In genomic region chr9:104161117-104161516, GRCm38 (mm10) we compare ENCODE assay signal across 29 mouse cellular contexts. TPM values are rescaled to one million over a fixed set of nuclear protein-coding genes. Genes with fewer than 3 reads are reported as not detected.
A peak's percentile ranks its signal among the peaks of the same experiment; 100 is the strongest.
DNase-seq lines count a peak whose midpoint lies in the region; ATAC-seq lines count a peak whose summit lies in the region.
"Had no signal": no experiment of that assay in that cellular context is flagged by ENCODE, and none has a peak within 500 bp of the region (broad histone marks: within the 10 kb centered on the region; RNA-seq: fewer than 3 reads in every experiment).

No protein-coding gene starts in this region.

- 0 out of 2 replicates have a peak, but pooled peaks have one; percentile 61 for ATAC-seq in liver, embryonic 11.5 days (replicated peaks; ENCODE audit: low FRiP score)
- ATAC-seq in liver, embryonic 13.5 days (ENCODE audit: low read depth): peak; percentile 84
- ATAC-seq: activated CD4-positive, CD25-positive, alpha-beta regulatory T cell, adult 4 months; midbrain, embryonic 16.5 days had no signal

- H3K4me1 ChIP-seq in liver, embryonic 11.5 days (replicated peaks; ENCODE audit: control insufficient read depth, insufficient read depth, low read length): no peaks in the 10 kb centered on the region
- H3K4me1 ChIP-seq in liver, embryonic 13.5 days (replicated peaks): no peaks in the 10 kb centered on the region
- H3K4me1 ChIP-seq: embryonic facial prominence, embryonic 10.5 days; embryonic facial prominence, embryonic 15.5 days; forebrain, embryonic 12.5 days; heart, embryonic 10.5 days; heart, embryonic 15.5 days; hindbrain, embryonic 13.5 days; limb, embryonic 12.5 days had no signal

- peaks cover 38% of the 10 kb centered on the region for H3K36me3 ChIP-seq in liver, embryonic 11.5 days (ENCODE audit: control insufficient read depth, insufficient read depth, low read length)
- H3K36me3 ChIP-seq in liver, embryonic 13.5 days: peaks cover 89% of the 10 kb centered on the region

- H3K9ac ChIP-seq in liver, embryonic 11.5 days (ENCODE audit: low read depth, low read length): no peak overlapping the region
- no peak overlapping the region for H3K9ac ChIP-seq in liver, embryonic 13.5 days
- H3K9ac ChIP-seq: embryonic facial prominence, embryonic 15.5 days; forebrain, embryonic 12.5 days; heart, embryonic 15.5 days; hindbrain, embryonic 13.5 days; limb, embryonic 12.5 days had no signal

- no peak overlapping the region for H3K27ac ChIP-seq in liver, embryonic 11.5 days (ENCODE audit: low read depth, low read length)
- H3K27ac ChIP-seq in liver, embryonic 13.5 days: 0 out of 2 replicates have a peak overlapping the region, but pooled peaks have one; percentile 47
- H3K27ac ChIP-seq: embryonic facial prominence, embryonic 10.5 days; embryonic facial prominence, embryonic 15.5 days; forebrain, embryonic 12.5 days; heart, embryonic 10.5 days; heart, embryonic 15.5 days; hindbrain, embryonic 13.5 days; layer of hippocampus, adult 2 months; left cerebral cortex, adult 2 months; limb, embryonic 12.5 days had no signal

- H3K27me3 ChIP-seq in liver, embryonic 11.5 days (replicated peaks; ENCODE audit: control insufficient read depth, insufficient read depth, low read length): no peaks in the 10 kb centered on the region
- no peaks in the 10 kb centered on the region for H3K27me3 ChIP-seq in liver, embryonic 13.5 days
- H3K27me3 ChIP-seq: CH12.LX; embryonic facial prominence, embryonic 15.5 days; forebrain, embryonic 12.5 days; heart, embryonic 15.5 days; hindbrain, embryonic 13.5 days; limb, embryonic 12.5 days had no signal

- no peaks in the 10 kb centered on the region for H3K9me3 ChIP-seq in liver, embryonic 11.5 days (ENCODE audit: control insufficient read depth, low read length)
- no peaks in the 10 kb centered on the region for H3K9me3 ChIP-seq in liver, embryonic 13.5 days (replicated peaks)
- H3K9me3 ChIP-seq: embryonic facial prominence, embryonic 10.5 days; embryonic facial prominence, embryonic 15.5 days; forebrain, embryonic 12.5 days; heart, embryonic 10.5 days; heart, embryonic 15.5 days; hindbrain, embryonic 13.5 days; limb, embryonic 12.5 days had no signal

- DNase-seq in kidney, adult 9 months: peak; percentile 17
- no peak for DNase-seq in kidney, adult 11 months
- DNase-seq in liver, embryonic 11.5 days (ENCODE audit: low spot score): no peak
- no peak for DNase-seq in liver, embryonic 13.5 days
- DNase-seq in yolk sac, embryonic 10.5 days (ENCODE audit: low spot score): peak; percentile 85
- no peak for DNase-seq in right cerebral cortex, adult 2 months (ENCODE audit: low spot score in 2 of 2)
- DNase-seq: adrenal gland, adult 2 months; adrenal gland, postnatal 36 days; cerebellum, adult 18-20 months; cerebellum, postnatal 25 days; gastrocnemius, postnatal 10 days; heart, postnatal 4 days; kidney, adult 8-10 months; lung, adult 2 months; lung, postnatal 10 days; thymus, postnatal 4 days had no signal

- no peak overlapping the region for H3K4me2 ChIP-seq in liver, embryonic 11.5 days
- H3K4me2 ChIP-seq in liver, embryonic 13.5 days: no peak overlapping the region
- H3K4me2 ChIP-seq: embryonic facial prominence, embryonic 15.5 days; forebrain, embryonic 12.5 days; heart, embryonic 15.5 days; hindbrain, embryonic 13.5 days; limb, embryonic 12.5 days; midbrain, embryonic 11.5 days had no signal

- H3K4me3 ChIP-seq in liver, embryonic 11.5 days (ENCODE audit: low read depth, low read length): no peak overlapping the region
- H3K4me3 ChIP-seq in liver, embryonic 13.5 days (replicated peaks): no peak overlapping the region
- H3K4me3 ChIP-seq: embryonic facial prominence, embryonic 10.5 days; embryonic facial prominence, embryonic 15.5 days; forebrain, embryonic 12.5 days; heart, embryonic 10.5 days; heart, embryonic 15.5 days; hindbrain, embryonic 13.5 days; layer of hippocampus, adult 2 months; left cerebral cortex, adult 2 months; limb, embryonic 12.5 days had no signal

- 74% methylated on average over 7 of the region's 7 CpGs for WGBS in liver, embryonic 11.5 days
- WGBS in liver, embryonic 13.5 days (ENCODE audit: insufficient replicate concordance): 64% methylated on average over 7 of the region's 7 CpGs

RNA-seq across cellular contexts. Expression of gene Ackr4, which starts 34.4 kb away (rescaled TPM):
- 0.80 and 0.94 TPM in 2 replicates for polyA plus RNA-seq in liver, embryonic 11.5 days (2014; fragmentation: Nextera tagmentation; extraction: Ambion mirVana)
- 0.44 TPM in 2 replicates for polyA plus RNA-seq in liver, embryonic 13.5 days (2015; fragmentation: Nextera tagmentation; extraction: Ambion mirVana)

Comparison
In these comparisons a context has a peak if more than half of its experiments do, and no peak if none do; other contexts are left out.
1. DNase-seq: peak in kidney, adult 9 months (single experiment) and yolk sac, embryonic 10.5 days (single experiment); none in kidney, adult 11 months (single experiment), liver, embryonic 11.5 days (single experiment), liver, embryonic 13.5 days (single experiment) and right cerebral cortex, adult 2 months (0 of 2).